Mouse (Mus musculus) brain, embryonic 14.5 days (tissue): Measurements from ENCODE around the gene Baz2b. TPM values are rescaled to one million over a fixed set of nuclear protein-coding genes. Genes with fewer than 3 reads are reported as not detected.

ENCODE experiments used
- DNase-seq: peaks from one replicate; pipeline ENCODE4 v3.0.0-alpha.2; 2011; ENCODE audit warnings: low read depth
- CTCF ChIP-seq: fragments of 200-500 bp; IDR thresholded peaks from 2 replicates; pipeline ENCODE4 v1.5.1; 2012; ENCODE audit warnings: inconsistent platforms, mild to moderate bottlenecking, moderate library complexity, borderline replicate concordance; ENCODE audit not compliant: insufficient read depth, insufficient read length; ENCODE audit errors: extremely low read depth
- POLR2A ChIP-seq: fragments of 200-500 bp; IDR thresholded peaks from 2 replicates; pipeline ENCODE4 v1.6.1; 2012; ENCODE audit warnings: mild to moderate bottlenecking, inconsistent platforms, borderline replicate concordance; ENCODE audit not compliant: poor library complexity, insufficient read depth, insufficient read length, severe bottlenecking; ENCODE audit errors: extremely low read depth
- polyA plus RNA-seq: library from polyadenylated mRNA; depleted of rRNA; stranded (reverse); fragments of >200 nt; gene quantifications from 2 replicates; pipeline ENCODE4 v1.2.3, GENCODE M21; 2012

The Baz2b gene
- polyA plus RNA-seq, 1 experiment, result 73.4 TPM

DNA sequence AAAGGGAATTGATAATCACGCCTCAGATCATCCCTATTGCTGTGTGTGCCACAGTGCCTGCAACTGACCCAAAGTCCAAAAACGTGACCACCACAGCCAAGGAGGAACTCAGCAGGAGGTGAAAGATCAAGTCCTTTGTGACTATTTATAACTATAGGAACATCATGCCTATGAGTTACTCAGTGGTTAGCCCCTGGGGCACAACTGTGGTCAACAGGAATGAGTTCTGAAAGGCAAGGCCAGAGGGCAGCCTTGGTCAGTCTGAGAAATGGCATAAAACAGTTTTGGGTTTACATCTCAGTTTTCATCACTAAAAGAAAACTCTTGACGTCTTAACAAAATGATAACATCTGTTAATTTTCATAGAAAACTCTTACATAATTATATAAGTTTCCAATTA is 254.8 kb downstream of the Baz2b start:
- DNase-seq, result no peak
- TF ChIP-seq CTCF (no peak), POLR2A (no peak)

GRCm38 (mm10) chr2:59952286-59953014 is 257.2 kb downstream of the Baz2b start:
- TF ChIP-seq CTCF (no peak), POLR2A (no peak)
- no peak for DNase-seq

DNA sequence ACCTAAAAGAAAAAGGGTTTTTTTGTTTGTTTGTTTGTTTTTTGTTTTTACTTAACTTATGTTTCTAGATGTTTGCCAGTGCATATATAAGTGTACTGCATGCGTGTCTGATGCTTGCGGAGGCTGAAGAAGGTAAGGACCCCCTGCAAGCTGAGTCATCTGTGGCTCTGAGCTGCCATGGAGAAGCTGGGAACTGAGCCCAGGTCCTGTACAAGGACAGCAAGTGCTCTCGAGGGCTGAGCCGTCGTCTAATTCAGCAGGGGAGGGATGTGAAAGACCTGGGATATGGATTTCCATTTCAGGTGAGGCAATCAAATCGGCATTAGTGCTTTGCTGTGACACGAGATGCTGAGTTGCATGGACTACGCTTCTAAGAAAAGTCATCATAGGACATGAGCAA is 257.9 kb downstream of the Baz2b start:
- DNase-seq, result no peak
- no peak for TF ChIP-seq CTCF
- no peak for TF ChIP-seq POLR2A

GRCm38 (mm10) chr2:59951127-59951526 is 258.5 kb downstream of the Baz2b start:
- no peak for DNase-seq

DNA sequence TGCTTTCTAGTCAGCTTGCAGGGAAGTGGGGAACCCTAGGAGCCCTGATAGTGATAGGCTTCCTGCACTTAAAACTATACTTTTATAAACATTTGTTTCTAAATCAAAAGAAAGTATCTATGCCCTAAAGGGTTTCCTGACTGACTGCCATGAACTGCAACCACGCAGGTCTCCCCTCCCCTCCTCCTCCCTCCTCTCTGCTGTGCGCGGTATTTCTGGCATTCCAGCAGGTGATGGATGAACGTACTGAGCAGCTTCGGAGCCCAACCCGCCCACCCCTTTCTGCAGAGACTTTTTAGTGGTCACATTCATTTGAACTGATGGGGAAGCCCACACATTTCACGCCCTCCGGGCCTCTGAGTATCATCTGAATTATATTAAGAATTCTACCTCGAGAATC is 273.3 kb downstream of the Baz2b start:
- no peak for DNase-seq
- TF ChIP-seq CTCF (no peak), POLR2A (no peak)

More at GRCm38 (mm10) chr2:59951127-59951526, 258.5 kb downstream of the Baz2b start:
- TF ChIP-seq POLR2A (no peak), CTCF (no peak)

- TF ChIP-seq CTCF (no peak), POLR2A (no peak)
- no peak for DNase-seq
These were observed 276.5 kb downstream of the Baz2b start for GRCm38 (mm10) chr2:59933129-59933528.

- TF ChIP-seq CTCF, result no peak
- TF ChIP-seq POLR2A, result no peak
- no peak for DNase-seq
These were observed 277.4 kb downstream of the Baz2b start for GRCm38 (mm10) chr2:59932244-59932643.

DNA sequence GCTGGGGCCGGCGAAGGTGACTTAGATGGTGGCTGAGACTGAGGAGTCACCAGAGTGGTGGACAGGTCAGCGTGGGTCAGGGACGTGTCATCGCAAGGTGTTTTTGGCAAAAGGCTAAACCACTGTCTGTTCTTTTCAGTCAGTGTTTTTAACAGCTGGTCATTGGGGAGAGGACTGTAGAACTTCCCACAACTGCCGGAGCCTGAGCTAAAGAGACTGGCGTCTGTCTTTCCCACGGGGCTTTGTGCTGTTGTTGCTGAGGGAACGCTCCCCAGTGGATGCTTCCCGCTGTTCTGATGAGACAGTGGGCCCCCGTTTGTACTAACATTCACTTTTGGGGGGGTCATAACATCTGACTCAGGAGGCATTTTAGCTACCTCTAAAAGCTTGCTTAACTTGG is 296.0 kb downstream of the Baz2b start:
- no peak for TF ChIP-seq POLR2A
- no peak for TF ChIP-seq CTCF
- no peak for DNase-seq

GRCm38 (mm10) chr2:59908048-59908447 is 301.6 kb downstream of the Baz2b start:
- DNase-seq, result no peak
- no peak for TF ChIP-seq CTCF
- no peak for TF ChIP-seq POLR2A

- TF ChIP-seq POLR2A (no peak), CTCF (no peak)
- no peak for DNase-seq
These were observed 305.6 kb downstream of the Baz2b start for GRCm38 (mm10) chr2:59904007-59904406.

- DNase-seq, result no peak
- TF ChIP-seq CTCF, result no peak
- no peak for TF ChIP-seq POLR2A
These were observed 311.0 kb downstream of the Baz2b start for GRCm38 (mm10) chr2:59898666-59899065.

GRCm38 (mm10) chr2:59898105-59898504 is 311.5 kb downstream of the Baz2b start:
- no peak for DNase-seq
- TF ChIP-seq CTCF, result no peak
- TF ChIP-seq POLR2A, result no peak

- TF ChIP-seq POLR2A (no peak), CTCF (no peak)
- no peak for DNase-seq
These were observed 312.8 kb downstream of the Baz2b start for GRCm38 (mm10) chr2:59896837-59897236.

- DNase-seq, result no peak
- no peak for TF ChIP-seq POLR2A
- TF ChIP-seq CTCF, result no peak
These were observed 313.2 kb downstream of the Baz2b start for GRCm38 (mm10) chr2:59896400-59896799.
